1 mouse cellular context compared by ENCODE assay signal in genomic region chr4:130352588-130352987, GRCm38 (mm10).
TF ChIP-seq lines count a peak whose summit lies in the region.

No protein-coding gene starts in this region.

TF ChIP-seq in CH12.LX, 34 proteins besides CTCF, POLR2A, EP300 and RAD21:
- TF ChIP-seq TCF12 (IDR thresholded peaks at IDR 0.05; ENCODE audit: low read depth, low read length) = no peak
- TF ChIP-seq MXI1 (IDR thresholded peaks at IDR 0.05; ENCODE audit: low read depth, low read length) = no peak
- TF ChIP-seq MAFK (IDR thresholded peaks at IDR 0.05; ENCODE audit: insufficient replicate concordance, low read length) = no peak
- TF ChIP-seq ZMIZ1 (IDR thresholded peaks at IDR 0.05; ENCODE audit: low read depth, low read length) = no peak
- TF ChIP-seq USF2 (conservative IDR thresholded peaks at IDR 0.05; ENCODE audit: low read depth, low read length) = no peak
- TF ChIP-seq UBTF (IDR thresholded peaks at IDR 0.05; ENCODE audit: low read depth, low read length) = no peak
- TF ChIP-seq HCFC1 (IDR thresholded peaks at IDR 0.05; ENCODE audit: low read depth, low read length) = no peak
- TF ChIP-seq KAT2A (IDR thresholded peaks at IDR 0.05; ENCODE audit: insufficient replicate concordance, low read length) = no peak
- TF ChIP-seq JUND (conservative IDR thresholded peaks at IDR 0.05; ENCODE audit: low read depth, low read length) = no peak
- no peak for TF ChIP-seq CHD2 (IDR thresholded peaks at IDR 0.05; ENCODE audit: low read length)
- no peak for TF ChIP-seq ZNF384 (IDR thresholded peaks at IDR 0.05; ENCODE audit: low read depth, low read length)
- no peak for TF ChIP-seq JUN (IDR thresholded peaks at IDR 0.05; ENCODE audit: insufficient read depth, low read depth, low read length)
- no peak for TF ChIP-seq BHLHE40 (IDR thresholded peaks at IDR 0.05; ENCODE audit: low read depth, low read length)
- no peak for TF ChIP-seq MAX (IDR thresholded peaks at IDR 0.05; ENCODE audit: low read length)
